Mouse (Mus musculus) heart, postnatal 36 days (tissue): ENCODE data around the gene Tram2. TPM values are rescaled to one million over a fixed set of nuclear protein-coding genes. Genes with fewer than 3 reads are reported as not detected.

ENCODE experiments used
- DNase-seq, 2 experiments: peaks; one replicate each; pipeline ENCODE4 v3.0.0; 2021 to 2022
- intact Hi-C: fragments of 180-260 bp; cut with DNase I; formaldehyde crosslinking; loops from one replicate; pipeline ENCODE4 v1.15.1; 2025
- total RNA-seq, 2 experiments: library from RNA; stranded (reverse); gene quantifications; 2 replicates each; pipeline ENCODE4 v1.2.3; 2021

Gene Tram2
- total RNA-seq, 2 experiments from 2014 or later, result 5.7 to 7.3 TPM

DNA sequence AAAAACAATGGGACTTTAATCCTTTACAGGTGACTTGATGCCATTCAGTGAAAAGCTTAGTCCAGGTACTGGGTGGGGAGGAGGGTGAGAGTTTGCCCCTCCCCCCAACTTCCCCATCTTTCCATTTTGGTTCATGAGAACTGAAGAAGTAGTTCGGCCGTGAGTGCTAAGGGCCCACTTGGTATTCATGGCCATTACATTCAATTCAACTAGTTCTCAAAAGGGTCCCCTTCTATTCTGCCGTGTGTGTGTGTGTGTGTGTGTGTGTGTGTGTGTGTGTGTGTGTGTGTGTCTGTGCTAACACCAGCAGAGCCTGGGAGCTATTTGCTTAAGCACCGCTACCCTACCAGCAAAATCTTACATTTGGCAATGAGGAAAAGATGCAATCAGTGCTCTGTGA, 94.4 kb downstream of the Tram2 start:
- DNase-seq, result no peak
- intact Hi-C loops, result no loop called here

DNA sequence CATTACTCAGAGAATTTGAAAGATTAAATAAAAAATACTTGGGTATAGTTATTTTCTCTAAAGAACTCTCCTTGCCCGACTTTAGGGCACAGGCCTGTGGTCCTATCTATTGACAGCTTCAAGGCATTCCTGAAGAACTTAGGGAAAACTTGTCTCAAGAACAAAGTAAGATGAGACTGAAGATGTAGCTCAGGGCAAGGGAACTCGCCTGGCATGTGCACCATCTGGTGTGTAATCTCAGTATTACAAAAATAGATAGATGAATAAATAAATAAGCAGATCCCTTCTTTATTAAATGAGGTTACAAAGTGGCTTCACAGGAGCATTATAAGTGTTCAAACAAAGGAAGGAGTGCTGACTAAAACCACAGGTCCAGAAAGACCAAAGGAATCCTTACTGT, 94.9 kb downstream of the Tram2 start:
- intact Hi-C loops, result no loop called here
- DNase-seq, result no peak

DNA sequence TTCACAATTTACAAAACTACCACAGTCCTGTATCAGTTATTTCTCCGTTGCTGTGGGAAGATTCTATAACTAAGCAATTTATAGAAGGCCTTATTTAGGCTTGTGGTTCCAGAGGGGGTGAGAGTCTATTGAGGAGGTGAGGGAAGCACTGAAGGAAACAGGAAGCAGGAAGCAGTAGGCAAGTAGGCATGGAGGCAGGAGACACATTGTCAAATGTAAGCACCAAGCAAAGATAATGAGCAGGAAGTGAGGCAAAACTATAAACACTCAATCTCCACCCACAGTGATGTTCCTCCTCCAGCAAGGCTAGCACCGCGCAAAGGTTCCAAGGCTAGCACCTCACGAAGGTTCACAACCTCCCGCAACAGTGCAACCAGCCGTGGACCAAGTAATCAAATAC, 97.3 kb downstream of the Tram2 start:
- no peak for DNase-seq
- intact Hi-C loops, result no loop called here

DNA sequence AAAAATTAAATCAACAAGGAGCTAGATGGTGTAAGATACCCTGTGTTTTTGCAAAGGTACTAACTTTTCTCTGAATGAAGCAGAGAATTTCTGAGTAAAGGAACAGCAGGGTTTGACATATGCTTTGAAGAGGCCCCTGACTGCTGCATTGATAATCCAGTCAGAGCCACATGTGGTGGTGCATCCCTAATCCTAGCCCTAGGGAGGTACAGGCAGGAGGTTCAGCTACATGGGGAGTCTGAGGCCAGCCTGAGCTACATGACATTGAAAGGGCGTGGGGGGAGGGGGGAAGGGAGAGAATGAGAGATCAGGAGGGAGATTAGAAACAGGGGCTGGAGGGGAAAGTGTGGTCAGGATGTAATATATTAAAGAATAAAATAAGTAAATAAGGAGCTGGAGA, 98.5 kb downstream of the Tram2 start:
- no peak for DNase-seq
- intact Hi-C loops, result no loop called here

DNA sequence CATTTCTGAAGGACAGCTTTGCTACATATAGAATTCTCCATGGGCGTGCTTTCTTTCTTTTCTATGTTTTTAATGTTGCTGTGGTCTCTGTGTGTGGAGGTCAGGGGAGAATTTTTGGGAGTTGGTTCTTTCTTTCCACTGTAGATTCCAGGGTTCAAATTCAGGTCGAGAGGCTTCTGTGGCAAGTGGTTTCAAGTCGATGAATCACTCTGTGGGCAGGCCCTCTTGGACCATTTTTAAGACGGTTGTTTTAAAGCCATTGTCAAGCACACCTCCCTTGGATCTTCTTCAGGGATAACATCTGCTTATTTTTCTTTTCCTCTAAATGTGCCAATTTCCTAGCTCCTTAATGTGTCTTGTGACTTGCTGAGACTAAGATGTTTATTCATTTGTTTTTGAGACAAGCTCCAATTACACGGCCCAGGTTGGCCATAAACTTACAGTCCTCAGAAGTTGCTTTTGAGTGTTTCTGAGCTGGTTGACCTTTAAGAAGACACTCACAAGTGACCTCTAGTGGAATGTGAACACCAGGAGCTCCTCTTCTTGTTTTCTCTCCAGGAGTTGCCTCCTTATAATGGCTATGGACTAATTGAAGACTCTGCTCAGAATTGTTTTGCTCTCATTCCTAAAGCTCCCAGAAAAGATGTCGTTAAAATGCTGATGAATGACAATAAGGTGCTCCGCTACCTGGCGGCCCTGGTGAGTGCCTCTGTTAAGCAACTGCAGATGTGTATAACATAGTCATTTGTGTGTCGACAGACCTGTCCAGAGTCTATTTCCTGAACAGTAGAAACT, 104.5 kb downstream of the Tram2 start:
- intact Hi-C loops, result no loop called here
- DNase-seq, result no peak

DNA sequence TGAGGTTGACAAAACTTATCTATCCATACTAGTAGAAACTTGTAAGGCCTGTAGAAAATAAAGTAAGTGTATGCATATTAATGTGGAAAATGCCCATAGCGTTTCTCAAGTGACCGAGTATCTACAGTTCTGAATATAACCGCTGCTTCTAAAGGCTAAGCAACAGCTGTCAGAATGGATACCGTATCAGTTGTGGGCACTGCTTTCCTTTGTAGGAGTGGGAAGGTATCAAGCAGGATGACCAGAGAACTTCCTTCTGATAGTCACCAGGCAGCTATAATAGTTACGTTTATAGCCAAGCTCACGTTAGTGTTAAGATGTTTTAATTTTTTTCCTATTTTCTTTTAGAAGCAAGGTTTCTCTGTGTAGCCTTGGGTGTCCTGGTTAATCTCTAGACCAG, 105.6 kb downstream of the Tram2 start:
- no peak for DNase-seq
- intact Hi-C loops, result no loop called here

DNA sequence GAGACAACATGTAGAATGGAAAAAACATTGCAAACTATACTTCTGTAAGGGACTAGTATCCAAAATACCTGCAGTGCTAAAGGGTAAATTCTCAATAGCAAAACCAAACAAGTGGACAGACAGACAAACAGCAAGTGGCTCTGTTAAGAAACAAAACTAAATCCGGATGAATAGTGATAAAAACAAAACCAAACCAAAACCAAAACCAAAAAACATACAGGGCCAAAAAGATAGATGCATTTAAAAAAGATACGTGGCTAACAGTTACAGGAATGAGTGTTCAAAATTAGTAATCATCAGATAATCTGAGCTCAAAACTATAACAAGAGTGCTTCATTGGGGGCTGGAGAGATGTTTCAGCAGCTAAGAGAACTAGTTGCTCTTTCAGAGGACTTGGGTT, 109.4 kb downstream of the Tram2 start:
- intact Hi-C loops, result no loop called here
- DNase-seq, result no peak

DNA sequence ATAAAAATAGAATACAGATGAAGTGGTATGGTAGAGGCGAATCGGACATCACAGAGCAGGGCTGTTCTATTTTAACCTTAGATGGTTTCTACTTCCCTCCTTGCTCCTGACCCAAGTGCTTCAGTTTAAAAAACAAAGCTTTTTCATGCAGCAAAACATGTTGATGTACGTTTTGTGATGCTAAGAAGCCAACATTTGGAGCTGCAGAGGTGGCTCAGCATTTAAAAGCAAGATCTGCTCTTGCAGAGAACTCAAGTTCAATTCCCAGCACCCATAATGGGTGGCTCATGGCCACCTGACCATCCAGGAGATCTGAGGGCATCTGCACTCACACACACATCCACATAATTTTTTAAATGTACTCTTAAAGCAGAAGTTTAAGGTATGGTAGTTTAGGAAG, 124.2 kb downstream of the Tram2 start:
- DNase-seq, result no peak
- intact Hi-C loops, result no loop called here

DNA sequence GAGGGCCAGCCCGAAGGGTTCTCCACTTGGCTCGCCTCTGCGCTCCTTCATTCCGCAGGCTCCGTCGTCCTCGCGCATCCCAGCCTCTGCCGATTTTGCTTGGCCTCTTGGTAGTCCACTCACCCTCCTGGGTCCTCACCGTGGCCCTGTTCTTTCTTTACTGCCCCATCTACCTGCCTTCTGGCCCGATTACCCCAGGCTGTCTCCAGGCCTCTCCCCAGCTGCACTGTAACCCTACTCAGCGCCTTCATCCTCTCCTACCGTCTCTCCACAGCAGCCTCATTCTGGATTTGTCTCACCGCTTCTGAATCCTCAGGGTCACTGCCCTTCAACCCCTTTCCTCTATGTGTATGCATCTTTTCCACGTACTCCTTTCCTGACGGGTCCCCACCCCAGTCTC, 127.2 kb downstream of the Tram2 start:
- intact Hi-C loops, result loop anchor here (2.0 kb wide), 1 partner anchor 129 kb away; no protein-coding TSS in a partner anchor
- no peak for DNase-seq

DNA sequence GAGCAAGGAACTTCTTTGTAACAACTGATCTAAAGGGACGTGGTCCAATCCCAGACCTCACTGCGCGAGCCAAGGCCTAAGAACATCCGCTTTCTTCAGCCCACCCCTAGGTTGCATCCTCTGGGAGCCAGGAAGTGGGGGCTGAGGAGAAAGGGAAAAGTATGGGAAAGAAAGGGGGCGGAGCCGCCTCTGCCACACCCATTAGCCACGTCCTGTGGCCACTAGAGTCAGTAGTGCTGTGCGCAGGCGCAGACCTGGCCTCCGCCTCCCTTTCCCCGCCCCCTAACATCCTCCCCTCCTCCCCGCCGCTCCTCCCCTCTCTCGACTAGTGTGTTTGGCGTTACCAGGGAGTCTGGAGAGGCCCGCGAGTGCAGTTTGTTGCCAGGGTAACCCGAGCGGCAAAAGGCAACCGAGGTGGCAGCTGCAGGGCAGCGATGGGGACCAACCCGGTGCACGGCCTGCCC, 127.7 kb downstream of the Tram2 start, which contains the start of gene Efhc1:
Gene Efhc1, plus strand, starts transcription at position 327 of the 464 bp plus-strand sequence.
- intact Hi-C loops, result loop anchor here (2.0 kb wide), 1 partner anchor 129 kb away; no protein-coding TSS in a partner anchor
- peak; percentile 89 to 90 for DNase-seq

Other genes starting within 250 kb of the Tram2 start
- 1 to 10 TPM; 1.5 to 1.8 TPM for gene Paqr8, start 188.6 kb downstream of the Tram2 start, total RNA-seq
- gene Efhc1, start 127.6 kb downstream of the Tram2 start, total RNA-seq, result 1 to 10 TPM in 1 of 2 experiments, under 1 TPM in 1; 0.92 to 1.6 TPM
- 1 to 10 TPM; 1.5 to 3.2 TPM for gene Tmem14a, start 139.3 kb upstream of the Tram2 start, total RNA-seq
- gene Gsta3, start 161.4 kb upstream of the Tram2 start, total RNA-seq, result 10 to 100 TPM in 1 of 2 experiments, 1 to 10 TPM in 1; 9.1 to 11.5 TPM